8 mouse cellular contexts compared by ENCODE assay signal in genomic region chr4:95160912-95161669, GRCm38 (mm10).
DNase-seq lines count a peak whose midpoint lies in the region; ATAC-seq lines count a peak whose summit lies in the region.

No protein-coding gene starts in this region.

- peaks cover 21% of the 10 kb centered on the region for H3K4me1 ChIP-seq in intestine, embryonic 16.5 days (ENCODE audit: control insufficient read depth, insufficient read depth, low read length)

- H3K9me3 ChIP-seq in intestine, embryonic 16.5 days (ENCODE audit: control insufficient read depth, low read length) = no peaks in the 10 kb centered on the region

- peak; percentile 96 for ATAC-seq in intestine, embryonic 16.5 days

- intact Hi-C loops in gastrocnemius, postnatal 36 days (cut with DNase I) = loop anchor here (2.0 to 5.0 kb wide), 4 partner anchors 46 to 701 kb away; partner anchors contain the start of gene Jun
- intact Hi-C loops in left cerebral cortex, postnatal 25 days (cut with DNase I) = loop anchor here (1.0 to 2.0 kb wide), 2 partner anchors 56 to 108 kb away; no protein-coding TSS in a partner anchor

- peak overlapping the region; percentile 78 for H3K4me2 ChIP-seq in intestine, embryonic 16.5 days (ENCODE audit: low read depth, low read length)

- no peaks in the 10 kb centered on the region for H3K27me3 ChIP-seq in intestine, embryonic 16.5 days (replicated peaks; ENCODE audit: control insufficient read depth, insufficient read depth, low read length)

- H3K36me3 ChIP-seq in intestine, embryonic 16.5 days (ENCODE audit: control insufficient read depth, insufficient read depth, low read length) = no peaks in the 10 kb centered on the region

- peak; percentile 96 for DNase-seq in adrenal gland, adult 8-10 months
- DNase-seq in embryo, embryonic 9.5 days (ENCODE audit: extremely low spot score) = peak; percentile 83
- peak; percentile 88 to 89 for DNase-seq in gastrocnemius, postnatal 36 days
- DNase-seq in left cerebral cortex, postnatal 25 days (ENCODE audit: low spot score in 2 of 2) = peak; percentile 86 to 89
- DNase-seq in mesoderm, embryonic 11.5 days (ENCODE audit: low read depth, low spot score) = peak; percentile 83
- DNase-seq in right cerebral cortex, postnatal 25 days = peak; percentile 86
- peak; percentile 88 to 93 for DNase-seq in urinary bladder, postnatal 36 days (ENCODE audit: low spot score in 2 of 2)

- H3K9ac ChIP-seq in intestine, embryonic 16.5 days (ENCODE audit: low read depth, low read length) = peak overlapping the region; percentile 79

- WGBS in intestine, embryonic 16.5 days = 2% methylated on average over 53 of the region's 53 CpGs

- H3K4me3 ChIP-seq in intestine, embryonic 16.5 days (ENCODE audit: low read length) = peak overlapping the region; percentile 58

- peak overlapping the region; percentile 97 for H3K27ac ChIP-seq in intestine, embryonic 16.5 days (ENCODE audit: low read length)

Comparison
In these comparisons a context has a peak if more than half of its experiments do, and no peak if none do; other contexts are left out.
1. Peak in every context shown above with its lines: DNase-seq, ATAC-seq, H3K4me3 ChIP-seq and H3K27ac ChIP-seq.